Mouse (Mus musculus) forebrain, embryonic 11.5 days (tissue): ENCODE data around the gene Sec14l1. TPM values are rescaled to one million over a fixed set of nuclear protein-coding genes. Genes with fewer than 3 reads are reported as not detected.

Source experiments
- ATAC-seq: fragments of 200-750 bp; cut with Nextera tagmentation; replicated peaks from 2 replicates; pipeline ENCODE4 v1.8.0; 2017; ENCODE audit warnings: moderate TSS enrichment; ENCODE audit not compliant: low FRiP score
- DNase-seq: peaks from one replicate; pipeline ENCODE4 v3.0.0-alpha.2; 2017; ENCODE audit warnings: low spot score
- H3K27ac ChIP-seq: fragments of 300-500 bp; sonication (generic); 2 replicates; pipeline ENCODE4 v1.5.1; 2014; ENCODE audit warnings: low read depth, low read length
- H3K27me3 ChIP-seq: fragments of 300-500 bp; sonication (generic); 2 replicates; pipeline ENCODE4 v1.6.1; 2014; ENCODE audit warnings: mild to moderate bottlenecking, low read length, mixed read lengths; ENCODE audit not compliant: control insufficient read depth, insufficient read depth
- H3K36me3 ChIP-seq: fragments of 300-500 bp; sonication (generic); 2 replicates; pipeline ENCODE4 v1.6.1; 2014; ENCODE audit warnings: mild to moderate bottlenecking, low read length, moderate library complexity, mixed read lengths; ENCODE audit not compliant: control insufficient read depth, insufficient read depth
- H3K4me1 ChIP-seq: fragments of 300-500 bp; sonication (generic); replicated peaks from 2 replicates; pipeline ENCODE4 v1.6.1; 2014; ENCODE audit warnings: low read length, mixed read lengths; ENCODE audit not compliant: control insufficient read depth, insufficient read depth
- H3K4me2 ChIP-seq: fragments of 300-500 bp; sonication (generic); 2 replicates; pipeline ENCODE4 v1.6.1; 2014; ENCODE audit warnings: low read depth, mild to moderate bottlenecking, low read length, moderate library complexity, mixed read lengths; ENCODE audit not compliant: severe bottlenecking
- H3K4me3 ChIP-seq: fragments of 300-500 bp; sonication (generic); 2 replicates; pipeline ENCODE4 v1.5.1; 2014; ENCODE audit warnings: low read depth, low read length
- H3K9ac ChIP-seq: fragments of 300-500 bp; sonication (generic); 2 replicates; pipeline ENCODE4 v1.6.1; 2014; ENCODE audit warnings: low read length
- H3K9me3 ChIP-seq: fragments of 300-500 bp; sonication (generic); 2 replicates; pipeline ENCODE4 v1.6.1; 2016; ENCODE audit warnings: low read length, mixed read lengths; ENCODE audit not compliant: control insufficient read depth
- WGBS: fragments of 180-500 bp; shearing (Covaris S2); extraction: QIAGEN DNeasy Blood & Tissue Kit; methylation state at CpG from one replicate; pipeline ENCODE4 v1.1.7; 2014; 5-methylcytosine and 5-hydroxymethylcytosine counted together
- polyA plus RNA-seq: library from polyadenylated mRNA; unstranded; fragments of >200 nt; fragmentation: Nextera tagmentation; extraction: Ambion mirVana; gene quantifications from 2 replicates; pipeline ENCODE4 v1.2.1, GENCODE M21; 2014

The Sec14l1 gene
- polyA plus RNA-seq, 1 experiment from 2014 or later: 36.8 TPM

GRCm38 (mm10) chr11:117092711-117093110 is 22.3 kb upstream of the Sec14l1 start:
- no peaks in the 10 kb centered on the region for H3K36me3 ChIP-seq
- no peak overlapping the region for H3K9ac ChIP-seq
- no peak for ATAC-seq
- no peak overlapping the region for H3K4me3 ChIP-seq
- H3K4me1 ChIP-seq: peaks cover 5% of the 10 kb centered on the region; the same call in 1 of the 2 replicates
- 21% methylated on average over 8 of the region's 8 CpGs for WGBS
- no peaks in the 10 kb centered on the region for H3K27me3 ChIP-seq
- no peak overlapping the region for H3K27ac ChIP-seq
- H3K4me2 ChIP-seq: no peak overlapping the region
- DNase-seq: no peak
- no peaks in the 10 kb centered on the region for H3K9me3 ChIP-seq

GRCm38 (mm10) chr11:117093900-117094552 is 20.9 kb upstream of the Sec14l1 start:
- no peak overlapping the region for H3K4me2 ChIP-seq
- H3K27ac ChIP-seq: no peak overlapping the region
- ATAC-seq (no peak), DNase-seq (no peak)
- no peak overlapping the region for H3K4me3 ChIP-seq
- H3K36me3 ChIP-seq: no peaks in the 10 kb centered on the region
- 80% methylated on average over 5 of the region's 5 CpGs for WGBS
- H3K9me3 ChIP-seq: no peaks in the 10 kb centered on the region
- no peaks in the 10 kb centered on the region for H3K27me3 ChIP-seq
- peaks cover 5% of the 10 kb centered on the region; the same call in 1 of the 2 replicates for H3K4me1 ChIP-seq
- H3K9ac ChIP-seq: no peak overlapping the region

- Histone ChIP-seq H3K27ac (no peak overlapping the region), H3K9ac (no peak overlapping the region), H3K36me3 (no peaks in the 10 kb centered on the region), H3K27me3 (no peaks in the 10 kb centered on the region), H3K4me3 (no peak overlapping the region), H3K4me1 (peaks cover 5% of the 10 kb centered on the region; the same call in 1 of the 2 replicates), H3K4me2 (no peak overlapping the region), H3K9me3 (no peaks in the 10 kb centered on the region)
- ATAC-seq: no peak
- WGBS: 91% methylated on average over 9 of the region's 9 CpGs
- DNase-seq: no peak
Observed at GRCm38 (mm10) chr11:117094646-117095045, 20.3 kb upstream of the Sec14l1 start.

GRCm38 (mm10) chr11:117097021-117097420 is 17.9 kb upstream of the Sec14l1 start:
- Histone ChIP-seq H3K9me3 (no peaks in the 10 kb centered on the region), H3K9ac (no peak overlapping the region; the same call in 1 of the 2 replicates), H3K27me3 (no peaks in the 10 kb centered on the region), H3K4me1 (peaks cover under 1% of the 10 kb centered on the region; the same call in 1 of the 2 replicates), H3K27ac (no peak overlapping the region), H3K4me2 (no peak overlapping the region), H3K36me3 (no peaks in the 10 kb centered on the region), H3K4me3 (no peak overlapping the region)
- 69% methylated on average over 9 of the region's 9 CpGs for WGBS
- no peak for DNase-seq
- ATAC-seq: no peak

- ATAC-seq: no peak
- no peaks in the 10 kb centered on the region for H3K4me1 ChIP-seq
- no peaks in the 10 kb centered on the region for H3K27me3 ChIP-seq
- H3K9ac ChIP-seq: no peak overlapping the region
- no peaks in the 10 kb centered on the region for H3K9me3 ChIP-seq
- no peaks in the 10 kb centered on the region for H3K36me3 ChIP-seq
- no peak for DNase-seq
- no peak overlapping the region for H3K4me2 ChIP-seq
- WGBS: 74% methylated on average over 5 of the region's 5 CpGs
- H3K4me3 ChIP-seq: no peak overlapping the region
- H3K27ac ChIP-seq: no peak overlapping the region
Observed at GRCm38 (mm10) chr11:117098155-117098554, 16.8 kb upstream of the Sec14l1 start.

GRCm38 (mm10) chr11:117098784-117099183 is 16.2 kb upstream of the Sec14l1 start:
- no peaks in the 10 kb centered on the region for H3K27me3 ChIP-seq
- no peak overlapping the region for H3K4me2 ChIP-seq
- ATAC-seq (no peak), DNase-seq (no peak)
- H3K9me3 ChIP-seq: no peaks in the 10 kb centered on the region
- 88% methylated on average over 3 of the region's 3 CpGs for WGBS
- no peaks in the 10 kb centered on the region for H3K36me3 ChIP-seq
- H3K9ac ChIP-seq: no peak overlapping the region
- no peak overlapping the region for H3K4me3 ChIP-seq
- H3K27ac ChIP-seq: no peak overlapping the region
- no peaks in the 10 kb centered on the region for H3K4me1 ChIP-seq

GRCm38 (mm10) chr11:117099372-117099771 is 15.6 kb upstream of the Sec14l1 start:
- no peak overlapping the region for H3K4me2 ChIP-seq
- no peak overlapping the region for H3K9ac ChIP-seq
- ATAC-seq (no peak), DNase-seq (no peak)
- no peaks in the 10 kb centered on the region for H3K4me1 ChIP-seq
- WGBS: 72% methylated on average over 2 of the region's 2 CpGs
- no peak overlapping the region for H3K27ac ChIP-seq
- H3K9me3 ChIP-seq: no peaks in the 10 kb centered on the region
- no peaks in the 10 kb centered on the region for H3K36me3 ChIP-seq
- H3K4me3 ChIP-seq: no peak overlapping the region
- no peaks in the 10 kb centered on the region for H3K27me3 ChIP-seq

GRCm38 (mm10) chr11:117101351-117101921 is 13.5 kb upstream of the Sec14l1 start:
- H3K4me1 ChIP-seq: no peaks in the 10 kb centered on the region
- H3K4me2 ChIP-seq: no peak overlapping the region
- no peaks in the 10 kb centered on the region for H3K9me3 ChIP-seq
- no peak overlapping the region for H3K9ac ChIP-seq
- H3K4me3 ChIP-seq: no peak overlapping the region
- no peaks in the 10 kb centered on the region for H3K36me3 ChIP-seq
- 0 out of 2 replicates have a peak, but pooled peaks have one; percentile 27 for ATAC-seq
- no peaks in the 10 kb centered on the region for H3K27me3 ChIP-seq
- 63% methylated on average over 8 of the region's 8 CpGs for WGBS
- DNase-seq: no peak
- no peak overlapping the region for H3K27ac ChIP-seq
